Mouse (Mus musculus): ENCODE measurements around the gene Spag16. TPM values are rescaled to one million over a fixed set of nuclear protein-coding genes. Genes with fewer than 3 reads are reported as not detected.

The Spag16 gene
- 14.1 TPM for polyA plus RNA-seq (2014; fragmentation: Illumina TruSeq; extraction: RNeasy Lipid Tissue Mini Kit (QIAGEN cat#74804))

GRCm38 (mm10) chr1:69826806-69827703 is at the start of gene Spag16:
Gene Spag16, plus strand, starts transcription at chr1:69826970.

GRCm38 (mm10) chr1:70725655-70726066 is 898.9 kb downstream of the Spag16 start, which contains the start of gene Vwc2l:
Gene Vwc2l, plus strand, starts transcription at chr1:70725715.

Other genes starting within 250 kb of the Spag16 start
- gene Ikzf2, start 139.7 kb upstream of the Spag16 start, polyA plus RNA-seq (2014; fragmentation: Illumina TruSeq; extraction: RNeasy Lipid Tissue Mini Kit (QIAGEN cat#74804)), result 5.7 TPM